Mouse (Mus musculus) heart, embryonic 14.5 days (tissue): ENCODE results near the gene Ei24. TPM values are rescaled to one million over a fixed set of nuclear protein-coding genes. Genes with fewer than 3 reads are reported as not detected.

Experiments
- ATAC-seq: fragments of 200-750 bp; cut with Nextera tagmentation; 2 replicates; pipeline ENCODE4 v1.8.0; 2017; ENCODE audit warnings: low read depth, moderate TSS enrichment; ENCODE audit not compliant: insufficient number of reproducible peaks, insufficient read depth, low FRiP score
- H3K27ac ChIP-seq, 2 experiments: fragments of 200-500 bp in 1 of 2; fragments of 300-500 bp in 1 of 2; sonication (generic) in 1 of 2; replicated peaks in 1 of 2; 2 replicates each; pipeline ENCODE4 v1.5.1; 2012 to 2014; ENCODE audit warnings: low read depth in 2 of 2, low read length in 2 of 2, control low read depth in 1 of 2, mild to moderate bottlenecking in 1 of 2, mixed read lengths in 1 of 2; ENCODE audit not compliant: control insufficient read depth in 1 of 2, insufficient read depth in 1 of 2
- H3K27me3 ChIP-seq: fragments of 300-500 bp; sonication (generic); 2 replicates; pipeline ENCODE4 v1.6.1; 2014; ENCODE audit warnings: mild to moderate bottlenecking, low read length, control low read depth; ENCODE audit not compliant: control insufficient read depth, insufficient read depth
- H3K36me3 ChIP-seq: fragments of 300-500 bp; sonication (generic); 2 replicates; pipeline ENCODE4 v1.6.1; 2014; ENCODE audit warnings: mild to moderate bottlenecking, control low read depth, low read length, mixed read lengths; ENCODE audit not compliant: control insufficient read depth, insufficient read depth
- H3K4me1 ChIP-seq, 2 experiments: fragments of 200-500 bp in 1 of 2; fragments of 300-500 bp in 1 of 2; sonication (generic) in 1 of 2; 2 replicates each; pipeline ENCODE4 v1.6.1; 2012 to 2014; ENCODE audit warnings: low read length in 2 of 2, control low read depth in 1 of 2, mixed read lengths in 1 of 2; ENCODE audit not compliant: control insufficient read depth in 2 of 2, insufficient read depth in 2 of 2
- H3K4me2 ChIP-seq: fragments of 300-500 bp; sonication (generic); 2 replicates; pipeline ENCODE4 v1.6.1; 2014; ENCODE audit warnings: mild to moderate bottlenecking, low read length
- H3K4me3 ChIP-seq, 2 experiments: fragments of 200-500 bp in 1 of 2; fragments of 300-500 bp in 1 of 2; sonication (generic) in 1 of 2; 2 replicates each; pipeline ENCODE4 v1.5.1; 2012 to 2014; ENCODE audit warnings: low read length in 2 of 2, mild to moderate bottlenecking in 2 of 2, control low read depth in 1 of 2, low read depth in 1 of 2, moderate library complexity in 1 of 2; ENCODE audit not compliant: control insufficient read depth in 1 of 2, insufficient read depth in 1 of 2
- H3K9ac ChIP-seq: fragments of 300-500 bp; sonication (generic); 2 replicates; pipeline ENCODE4 v1.6.1; 2014; ENCODE audit warnings: mild to moderate bottlenecking, low read length
- H3K9me3 ChIP-seq: fragments of 300-500 bp; sonication (generic); 2 replicates; pipeline ENCODE4 v1.6.1; 2016; ENCODE audit warnings: low read length, control low read depth; ENCODE audit not compliant: control insufficient read depth
- WGBS: fragments of 180-500 bp; shearing (Covaris S2); extraction: QIAGEN DNeasy Blood & Tissue Kit; methylation state at CpG from one replicate; pipeline ENCODE4 v1.1.7; 2014; 5-methylcytosine and 5-hydroxymethylcytosine counted together
- polyA plus RNA-seq: library from polyadenylated mRNA; unstranded; fragments of >200 nt; fragmentation: Nextera tagmentation; extraction: Ambion mirVana; gene quantifications from 2 replicates; pipeline ENCODE4 v1.2.1, GENCODE M21; 2014

The Ei24 gene
- polyA plus RNA-seq, 1 experiment from 2014 or later = 39.5 TPM

- Histone ChIP-seq H3K9ac (no peak overlapping the region), H3K4me3 (no peak overlapping the region), H3K27ac (no peak overlapping the region), H3K9me3 (no peaks in the 10 kb centered on the region), H3K27me3 (no peaks in the 10 kb centered on the region), H3K4me1 (peaks cover 0 to 2% of the 10 kb centered on the region in 2 experiments; a peak in 1 of 4 replicates), H3K36me3 (no peaks in the 10 kb centered on the region), H3K4me2 (no peak overlapping the region)
- ATAC-seq = no peak
- 36% methylated on average over 2 of the region's 2 CpGs for WGBS
Measured at GRCm38 (mm10) chr9:36822024-36822423, 24.8 kb upstream of the Ei24 start.

GRCm38 (mm10) chr9:36821644-36822000, 24.4 kb upstream of the Ei24 start, which contains the start of gene Fez1:
Gene Fez1 (plus strand): TSS chr9:36821864.
- H3K4me2 ChIP-seq = peak within 1 kb of the TSS; percentile 19; the same call in 1 of the 2 replicates
- no peak for ATAC-seq
- H3K4me3 ChIP-seq = no peak within 1 kb of the TSS

GRCm38 (mm10) chr9:36820969-36821643, 23.9 kb upstream of the Ei24 start:
- peak overlapping the region; percentile 19; the same call in 1 of the 2 replicates for H3K4me2 ChIP-seq
- H3K4me3 ChIP-seq = no peak overlapping the region
- peaks cover 0 to 2% of the 10 kb centered on the region in 2 experiments; a peak in 1 of 4 replicates for H3K4me1 ChIP-seq
- no peaks in the 10 kb centered on the region for H3K36me3 ChIP-seq
- no peaks in the 10 kb centered on the region for H3K9me3 ChIP-seq
- WGBS = 53% methylated on average over 9 of the region's 9 CpGs
- ATAC-seq = no peak
- H3K9ac ChIP-seq = no peak overlapping the region
- H3K27ac ChIP-seq = no peak overlapping the region
- H3K27me3 ChIP-seq = no peaks in the 10 kb centered on the region

More at GRCm38 (mm10) chr9:36821644-36822000, 24.4 kb upstream of the Ei24 start, which contains the start of gene Fez1:
- no peak within 1 kb of the TSS for H3K27ac ChIP-seq
- peaks cover 0 to 2% of the 10 kb centered on the region in 2 experiments; a peak in 1 of 4 replicates for H3K4me1 ChIP-seq
- no peaks in the 10 kb centered on the region for H3K9me3 ChIP-seq
- WGBS = 8% methylated on average over 8 of the region's 8 CpGs
- H3K27me3 ChIP-seq = no peaks in the 10 kb centered on the region
- H3K36me3 ChIP-seq = no peaks in the 10 kb centered on the region
- no peak within 1 kb of the TSS for H3K9ac ChIP-seq

- Histone ChIP-seq H3K4me3 (no peak overlapping the region), H3K27ac (no peak overlapping the region), H3K36me3 (no peaks in the 10 kb centered on the region), H3K4me2 (no peak overlapping the region), H3K9me3 (no peaks in the 10 kb centered on the region), H3K4me1 (peaks cover 0 to 2% of the 10 kb centered on the region in 2 experiments; a peak in 1 of 4 replicates), H3K9ac (no peak overlapping the region), H3K27me3 (no peaks in the 10 kb centered on the region)
- WGBS = 44% methylated on average over 4 of the region's 4 CpGs
- ATAC-seq = no peak
Measured at GRCm38 (mm10) chr9:36818905-36819304, 21.7 kb upstream of the Ei24 start.

- H3K27ac ChIP-seq = no peak overlapping the region
- no peaks in the 10 kb centered on the region for H3K27me3 ChIP-seq
- H3K36me3 ChIP-seq = no peaks in the 10 kb centered on the region
- ATAC-seq = no peak
- WGBS = 72% methylated on average over 3 of the region's 3 CpGs
- no peaks in the 10 kb centered on the region for H3K4me1 ChIP-seq
- no peak overlapping the region for H3K4me3 ChIP-seq
- no peak overlapping the region for H3K4me2 ChIP-seq
- H3K9ac ChIP-seq = no peak overlapping the region
- no peaks in the 10 kb centered on the region for H3K9me3 ChIP-seq
Measured at GRCm38 (mm10) chr9:36814486-36814885, 17.3 kb upstream of the Ei24 start.

GRCm38 (mm10) chr9:36808126-36808785, 11.1 kb upstream of the Ei24 start:
- Histone ChIP-seq H3K4me3 (no peak overlapping the region), H3K27ac (no peak overlapping the region), H3K9me3 (no peaks in the 10 kb centered on the region), H3K9ac (no peak overlapping the region), H3K27me3 (no peaks in the 10 kb centered on the region), H3K36me3 (no peaks in the 10 kb centered on the region), H3K4me2 (no peak overlapping the region), H3K4me1 (no peaks in the 10 kb centered on the region)
- 71% methylated on average over 5 of the region's 5 CpGs for WGBS
- ATAC-seq = no peak

GRCm38 (mm10) chr9:36805256-36805975, 8.2 kb upstream of the Ei24 start:
- WGBS = 90% methylated on average over 3 of the region's 3 CpGs

More at GRCm38 (mm10) chr9:36805256-36805975, 8.2 kb upstream of the Ei24 start:
- no peaks in the 10 kb centered on the region for H3K36me3 ChIP-seq
- H3K4me1 ChIP-seq = no peaks in the 10 kb centered on the region
- H3K27ac ChIP-seq = no peak overlapping the region
- no peaks in the 10 kb centered on the region for H3K9me3 ChIP-seq
- ATAC-seq = no peak
- H3K4me3 ChIP-seq = no peak overlapping the region
- no peak overlapping the region for H3K9ac ChIP-seq
- H3K4me2 ChIP-seq = no peak overlapping the region
- no peaks in the 10 kb centered on the region for H3K27me3 ChIP-seq
